Mouse (Mus musculus) heart, postnatal 0 days (tissue): ENCODE measurements around the gene Cd276. TPM values are rescaled to one million over a fixed set of nuclear protein-coding genes. Genes with fewer than 3 reads are reported as not detected.

ENCODE experiments used
- ATAC-seq: fragments of 200-750 bp; cut with Nextera tagmentation; 2 replicates; pipeline ENCODE4 v1.8.0; 2017; ENCODE audit warnings: low read depth, moderate number of reproducible peaks, moderate library complexity; ENCODE audit not compliant: insufficient read depth
- DNase-seq: peaks from one replicate; pipeline ENCODE4 v3.0.0-alpha.2; 2016; ENCODE audit warnings: low spot score
- H3K27ac ChIP-seq: fragments of 300-500 bp; sonication (generic); 2 replicates; pipeline ENCODE4 v1.5.1; 2014; ENCODE audit warnings: low read depth, mild to moderate bottlenecking
- H3K27me3 ChIP-seq: fragments of 300-500 bp; sonication (generic); 2 replicates; pipeline ENCODE4 v1.6.1; 2014; ENCODE audit warnings: low read length, mixed read lengths; ENCODE audit not compliant: control insufficient read depth, insufficient read depth
- H3K36me3 ChIP-seq: fragments of 300-500 bp; sonication (generic); replicated peaks from 2 replicates; pipeline ENCODE4 v1.6.1; 2014; ENCODE audit warnings: low read length, mixed read lengths; ENCODE audit not compliant: control insufficient read depth, insufficient read depth
- H3K4me1 ChIP-seq: fragments of 300-500 bp; sonication (generic); 2 replicates; pipeline ENCODE4 v1.6.1; 2014; ENCODE audit warnings: antibody characterized with exemption; ENCODE audit not compliant: control insufficient read depth, insufficient read depth
- H3K4me2 ChIP-seq: fragments of 300-500 bp; sonication (generic); 2 replicates; pipeline ENCODE4 v1.6.1; 2014; ENCODE audit warnings: low read depth, mild to moderate bottlenecking, low read length, moderate library complexity
- H3K4me3 ChIP-seq: fragments of 300-500 bp; sonication (generic); 2 replicates; pipeline ENCODE4 v1.5.1; 2014; ENCODE audit warnings: low read depth, low read length
- H3K9ac ChIP-seq: fragments of 300-500 bp; sonication (generic); replicated peaks from 2 replicates; pipeline ENCODE4 v1.6.1; 2014; ENCODE audit warnings: low read depth, low read length, mixed read lengths
- H3K9me3 ChIP-seq: fragments of 300-500 bp; sonication (generic); replicated peaks from 2 replicates; pipeline ENCODE4 v1.6.1; 2016; ENCODE audit warnings: low read length; ENCODE audit not compliant: control insufficient read depth
- CTCF ChIP-seq: IDR thresholded peaks from 2 replicates; pipeline ENCODE4 v1.5.1; 2016; ENCODE audit warnings: antibody characterized with exemption, control low read depth, low read depth
- EP300 ChIP-seq: IDR thresholded peaks from 2 replicates; pipeline ENCODE4 v1.6.1; 2016; ENCODE audit warnings: antibody characterized with exemption, low read depth
- WGBS: fragments of 180-500 bp; shearing (Covaris S2); extraction: QIAGEN DNeasy Blood & Tissue Kit; methylation state at CpG from one replicate; pipeline ENCODE4 v1.1.7; 2014; 5-methylcytosine and 5-hydroxymethylcytosine counted together
- polyA plus RNA-seq: library from polyadenylated mRNA; unstranded; fragments of >200 nt; fragmentation: Nextera tagmentation; extraction: Ambion mirVana; gene quantifications from 2 replicates; pipeline ENCODE4 v1.2.1, GENCODE M21; 2015
- total RNA-seq: library from RNA; depleted of rRNA; stranded (reverse); fragments of >200 nt; gene quantifications from 2 replicates; pipeline ENCODE4 v1.2.3, GENCODE M21; 2014; ENCODE audit warnings: low replicate concordance

The Cd276 gene
- total and polyA plus RNA-seq, 2 experiments from 2014 or later: 14.2 to 14.5 TPM

DNA sequence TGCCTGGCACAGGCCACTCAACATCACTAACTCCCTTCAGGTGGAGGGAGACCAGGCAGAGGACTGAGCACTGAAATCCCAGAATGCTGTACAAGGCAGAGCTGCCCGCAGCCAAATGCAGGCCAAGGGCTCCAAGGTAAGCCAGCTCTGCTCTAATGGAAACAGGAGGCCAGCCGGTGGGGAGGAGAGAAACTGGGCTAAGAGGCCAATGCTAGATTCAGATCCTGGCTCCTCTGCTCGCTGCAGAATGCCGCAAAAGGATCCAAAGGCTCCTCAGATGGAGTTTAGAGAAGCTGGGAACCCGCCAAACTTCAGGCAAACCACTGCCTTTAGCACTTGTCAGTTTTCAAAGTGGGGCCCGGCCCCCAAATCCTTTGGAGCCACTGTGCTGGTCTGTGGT, 21.9 kb downstream of the Cd276 start:
- Histone ChIP-seq H3K4me3 (no peak overlapping the region), H3K4me2 (no peak overlapping the region), H3K9ac (no peak overlapping the region), H3K27ac (no peak overlapping the region), H3K9me3 (no peaks in the 10 kb centered on the region), H3K36me3 (peaks cover 30% of the 10 kb centered on the region), H3K27me3 (no peaks in the 10 kb centered on the region), H3K4me1 (no peaks in the 10 kb centered on the region)
- 86% methylated on average over 6 of the region's 6 CpGs for WGBS
- no peak for TF ChIP-seq EP300
- TF ChIP-seq CTCF: no peak
- ATAC-seq (no peak), DNase-seq (no peak)

- Histone ChIP-seq H3K4me3 (no peak overlapping the region), H3K9ac (no peak overlapping the region), H3K36me3 (peaks cover 29% of the 10 kb centered on the region), H3K27me3 (no peaks in the 10 kb centered on the region), H3K4me2 (no peak overlapping the region), H3K27ac (no peak overlapping the region), H3K4me1 (no peaks in the 10 kb centered on the region), H3K9me3 (no peaks in the 10 kb centered on the region)
- no peak for TF ChIP-seq CTCF
- no peak for TF ChIP-seq EP300
- WGBS: 83% methylated on average over 4 of the region's 4 CpGs
- DNase-seq (no peak), ATAC-seq (no peak)
Observed at GRCm38 (mm10) chr9:58532236-58532635, 23.0 kb downstream of the Cd276 start.

DNA sequence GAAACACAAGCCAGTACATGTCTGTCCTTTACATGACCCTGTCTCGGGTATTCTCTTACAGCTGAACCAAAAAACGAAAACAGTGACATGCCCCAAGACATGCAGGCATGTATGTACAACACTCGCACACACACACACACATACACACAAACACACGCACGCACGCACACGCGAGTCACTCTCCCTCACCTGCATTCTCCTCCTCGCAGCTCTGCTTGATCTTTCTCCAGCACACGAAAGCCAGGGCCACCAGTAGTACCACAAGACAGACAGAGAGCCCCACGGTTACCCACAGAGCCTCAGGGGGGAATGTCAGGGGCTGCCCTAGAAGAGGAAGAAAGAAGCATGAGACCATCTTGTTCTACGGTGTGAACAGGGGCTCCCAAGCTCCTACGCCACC, 24.8 kb downstream of the Cd276 start:
- Histone ChIP-seq H3K27ac (no peak overlapping the region), H3K9me3 (no peaks in the 10 kb centered on the region), H3K27me3 (no peaks in the 10 kb centered on the region), H3K4me1 (no peaks in the 10 kb centered on the region), H3K36me3 (peaks cover 37% of the 10 kb centered on the region), H3K4me3 (no peak overlapping the region), H3K4me2 (no peak overlapping the region), H3K9ac (no peak overlapping the region)
- no peak for ATAC-seq
- 92% methylated on average over 13 of the region's 13 CpGs for WGBS
- DNase-seq: no peak
- TF ChIP-seq CTCF (no peak), EP300 (no peak)

DNA sequence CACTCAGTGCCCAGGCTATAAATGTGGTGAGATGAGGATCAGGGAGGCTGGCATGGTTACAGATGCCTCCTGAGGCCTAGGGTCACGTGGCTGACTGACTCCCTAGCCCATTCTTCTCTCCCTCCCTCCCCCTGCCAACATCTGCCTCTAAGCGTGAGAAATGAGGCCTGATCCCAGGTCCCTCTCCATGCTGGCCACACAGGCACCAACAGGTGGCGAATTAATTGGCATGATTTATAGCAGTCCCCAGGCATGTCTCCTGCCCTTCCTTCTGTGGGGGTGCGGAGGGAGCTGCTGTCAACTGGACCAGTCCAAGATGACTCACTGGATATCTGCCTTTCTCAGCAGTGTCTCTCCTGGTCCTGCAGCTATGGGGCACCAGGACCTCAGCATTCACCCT, 27.4 kb downstream of the Cd276 start:
- no peaks in the 10 kb centered on the region for H3K9me3 ChIP-seq
- ATAC-seq (no peak), DNase-seq (no peak)
- no peak overlapping the region for H3K4me2 ChIP-seq
- H3K4me3 ChIP-seq: no peak overlapping the region
- peaks cover 37% of the 10 kb centered on the region for H3K36me3 ChIP-seq
- no peaks in the 10 kb centered on the region for H3K4me1 ChIP-seq
- no peak for TF ChIP-seq EP300
- no peak for TF ChIP-seq CTCF
- H3K27me3 ChIP-seq: no peaks in the 10 kb centered on the region
- no peak overlapping the region for H3K9ac ChIP-seq
- 87% methylated on average over 4 of the region's 4 CpGs for WGBS
- H3K27ac ChIP-seq: no peak overlapping the region

- Histone ChIP-seq H3K4me1 (peaks cover 19% of the 10 kb centered on the region), H3K4me2 (no peak overlapping the region), H3K27ac (no peak overlapping the region), H3K9ac (no peak overlapping the region), H3K27me3 (no peaks in the 10 kb centered on the region), H3K36me3 (peaks cover 37% of the 10 kb centered on the region), H3K4me3 (no peak overlapping the region), H3K9me3 (no peaks in the 10 kb centered on the region)
- TF ChIP-seq EP300: no peak
- no peak for TF ChIP-seq CTCF
- 83% methylated on average over 4 of the region's 4 CpGs for WGBS
- DNase-seq (no peak), ATAC-seq (no peak)
Observed at GRCm38 (mm10) chr9:58525108-58525507, 30.1 kb downstream of the Cd276 start.

- Histone ChIP-seq H3K27me3 (no peaks in the 10 kb centered on the region), H3K4me3 (no peak overlapping the region), H3K27ac (peak overlapping the region; percentile 58), H3K9me3 (no peaks in the 10 kb centered on the region), H3K9ac (no peak overlapping the region), H3K4me1 (peaks cover 22% of the 10 kb centered on the region), H3K36me3 (peaks cover 23% of the 10 kb centered on the region), H3K4me2 (no peak overlapping the region)
- peak; percentile 50 for DNase-seq
- ATAC-seq: peak; percentile 30; the same call in 1 of the 2 replicates
- no peak for TF ChIP-seq EP300
- peak; percentile 10; the same call in 1 of the 2 replicates for TF ChIP-seq CTCF
- WGBS: 36% methylated on average over 4 of the region's 4 CpGs
Observed at GRCm38 (mm10) chr9:58521883-58522423, 33.3 kb downstream of the Cd276 start.
